Mouse (Mus musculus): ENCODE data around the gene Esyt1.
"Not testable (repeated sequence)": the region's sequence is repeated elsewhere in the genome, so short reads cannot be mapped to it uniquely, and the experiment has no call there.

Gene Esyt1

GRCm38 (mm10) chr10:128538340-128538870, 12.7 kb upstream of the Esyt1 start:
- no peak for DNase-seq (ENCODE audit: low spot score)

GRCm38 (mm10) chr10:128536266-128536940, 10.7 kb upstream of the Esyt1 start:
- DNase-seq (ENCODE audit: low spot score): peak; percentile 85

GRCm38 (mm10) chr10:128535624-128536265, 10.1 kb upstream of the Esyt1 start:
- DNase-seq (ENCODE audit: low spot score): no peak

DNA sequence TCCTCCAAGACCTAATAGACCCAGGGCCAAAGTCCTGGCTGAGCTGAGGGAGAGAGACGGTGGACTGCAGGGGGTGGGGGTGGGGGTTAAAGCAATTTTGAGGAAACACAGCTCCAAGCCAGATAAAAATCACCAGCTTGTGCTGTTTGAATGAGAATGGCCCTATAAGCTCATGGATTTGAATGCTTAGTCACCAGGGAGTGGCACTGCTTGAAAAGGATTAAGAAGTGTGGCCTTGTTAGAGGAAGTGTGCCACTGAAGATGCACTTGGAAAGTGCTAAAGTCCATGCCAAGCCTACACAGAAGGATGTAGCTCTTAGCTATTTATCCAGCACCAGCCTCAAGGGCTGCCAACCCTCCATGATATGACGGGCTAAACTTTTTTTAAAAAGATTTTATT, 9.5 kb upstream of the Esyt1 start:
- DNase-seq (ENCODE audit: low spot score): no peak

DNA sequence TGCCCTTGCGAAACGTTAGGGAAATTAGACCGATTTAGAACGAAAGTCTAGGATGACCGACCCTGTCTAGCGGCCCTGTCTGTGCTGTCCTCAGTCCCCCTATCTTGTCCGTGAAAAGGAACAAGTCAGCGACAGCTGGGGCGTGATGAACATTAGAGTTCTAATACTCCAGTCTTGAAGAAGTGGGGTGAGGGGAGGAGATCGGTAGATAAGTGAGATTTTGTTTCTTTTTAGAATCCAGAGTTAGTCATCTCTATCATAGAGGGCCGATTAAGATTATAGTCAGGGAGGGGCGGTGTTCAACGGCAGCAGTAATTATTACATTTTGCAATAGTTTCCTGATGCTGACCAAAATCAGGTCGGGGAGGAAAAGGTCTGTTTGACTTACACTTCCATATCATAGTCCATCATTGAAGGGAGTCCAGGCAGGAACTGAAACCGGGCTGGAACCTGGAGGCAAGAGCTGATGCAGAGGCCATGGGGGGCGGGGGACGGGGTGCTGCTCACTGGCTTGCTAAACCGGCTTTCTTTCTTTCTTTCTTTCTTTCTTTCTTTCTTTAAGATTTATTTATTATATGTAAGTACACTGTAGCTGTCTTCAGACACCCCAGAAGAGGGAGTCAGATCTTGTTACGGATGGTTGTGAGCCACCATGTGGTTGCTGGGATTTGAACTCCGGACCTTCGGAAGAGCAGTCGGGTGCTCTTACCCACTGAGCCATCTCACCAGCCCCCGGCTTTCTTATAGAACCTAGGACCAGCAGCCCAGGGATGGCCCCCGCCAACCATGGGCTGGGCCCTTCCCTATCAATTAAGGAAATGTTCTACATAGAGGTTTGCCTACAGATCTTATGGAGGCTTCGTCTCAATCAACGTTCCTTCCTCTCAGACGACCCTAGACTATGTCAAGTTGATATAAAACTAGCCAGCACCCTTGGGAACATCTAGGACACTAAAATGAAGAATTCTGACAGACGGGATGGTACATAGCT, 990 bp upstream of the Esyt1 start:
- no peak for DNase-seq (ENCODE audit: low spot score)

DNA sequence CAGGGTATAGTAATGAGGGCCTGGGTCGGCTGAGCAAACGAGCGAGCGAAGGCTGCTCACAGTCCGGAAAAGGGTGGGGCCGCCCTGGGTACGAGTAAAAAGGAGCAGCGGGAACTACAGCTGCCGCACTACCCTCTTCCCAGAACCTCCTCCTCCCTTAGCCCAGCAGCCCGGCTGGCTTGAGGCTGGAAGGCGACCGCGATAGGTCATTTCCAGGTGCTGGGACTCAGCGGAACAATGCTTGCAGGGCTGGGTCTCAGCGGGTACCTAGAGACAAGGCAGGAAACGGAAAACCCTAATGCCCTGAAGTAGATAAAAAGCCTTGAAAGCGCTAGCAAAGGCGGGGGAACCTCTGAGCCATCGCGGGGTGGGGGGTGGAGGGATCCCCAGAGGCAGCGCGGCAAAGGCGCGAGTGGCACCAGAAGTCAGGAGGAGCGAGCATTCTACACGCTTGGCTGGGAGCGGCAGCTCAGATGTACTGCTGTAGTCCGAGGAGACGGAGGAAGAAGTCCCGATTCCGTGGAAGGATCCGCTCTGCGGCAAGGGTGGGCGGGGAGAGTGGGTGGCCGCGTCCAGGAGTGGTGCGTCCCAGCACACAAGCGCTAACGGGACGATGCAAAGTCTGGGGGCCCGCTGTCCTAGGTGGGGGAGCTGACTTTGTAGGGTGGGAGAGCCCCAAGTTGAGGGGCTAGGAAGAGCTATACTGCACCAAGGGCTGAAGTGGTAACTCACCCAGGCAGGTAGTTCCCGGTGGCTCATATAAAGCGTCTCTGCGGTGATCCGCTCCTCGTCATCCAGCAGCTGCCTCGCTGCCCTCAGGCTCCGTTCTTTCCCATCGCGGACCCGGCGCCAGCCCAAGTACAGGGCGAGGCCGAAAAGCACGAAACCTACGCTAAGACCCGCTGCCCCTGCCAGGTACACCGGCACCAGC, 674 bp downstream of the Esyt1 start:
- DNase-seq (ENCODE audit: low spot score): peak; percentile 64

GRCm38 (mm10) chr10:128524111-128524731, 1.4 kb downstream of the Esyt1 start:
- DNase-seq (ENCODE audit: low spot score): no peak

DNA sequence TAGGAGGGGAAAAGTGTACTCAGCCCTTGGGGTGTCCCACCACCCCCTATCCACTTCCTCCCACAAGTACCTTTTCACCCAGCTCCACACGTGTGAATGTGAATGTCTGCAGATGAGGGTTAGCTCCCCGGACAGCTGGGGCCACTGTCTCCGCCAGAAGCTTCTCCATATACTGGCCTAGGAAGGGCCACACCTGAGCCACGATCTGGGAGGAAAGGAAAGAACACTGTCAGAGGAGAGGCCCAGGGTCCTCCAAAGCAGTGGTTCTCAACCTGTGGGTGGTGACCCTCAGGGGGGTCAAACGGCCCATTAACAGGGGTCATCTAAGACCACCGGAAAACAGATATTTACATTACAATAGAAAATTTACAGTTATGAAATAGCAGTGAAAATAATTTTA, 3.3 kb downstream of the Esyt1 start:
- no peak for DNase-seq (ENCODE audit: low spot score)

- no peak for DNase-seq (ENCODE audit: low spot score)
Measured at GRCm38 (mm10) chr10:128520591-128520990, 5.1 kb downstream of the Esyt1 start.

- DNase-seq (ENCODE audit: low spot score): peak; percentile 44
Measured at GRCm38 (mm10) chr10:128518833-128519232, 6.8 kb downstream of the Esyt1 start.

DNA sequence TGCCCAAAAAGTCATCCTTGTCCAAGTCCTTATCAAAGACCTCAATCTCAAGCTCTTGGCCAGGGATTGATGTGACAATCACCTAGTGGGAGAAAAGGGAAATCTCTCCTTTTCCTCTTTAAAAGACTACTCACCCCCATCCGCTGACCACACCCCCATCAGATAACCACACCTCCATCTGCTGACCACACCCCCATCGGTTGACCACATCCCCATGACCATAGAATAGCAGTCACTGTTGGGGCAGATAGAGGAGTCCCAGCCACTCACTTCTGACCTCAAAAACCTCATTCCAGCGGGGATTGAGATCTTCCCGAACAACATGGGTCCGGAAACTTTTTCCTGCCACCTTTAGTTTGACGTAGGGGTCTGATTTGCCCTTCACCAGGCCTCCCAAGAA, 9.0 kb downstream of the Esyt1 start:
- DNase-seq (ENCODE audit: low spot score): no peak

- no peak for DNase-seq (ENCODE audit: low spot score)
Measured at GRCm38 (mm10) chr10:128516029-128516428, 9.6 kb downstream of the Esyt1 start.

GRCm38 (mm10) chr10:128515044-128515443, 10.6 kb downstream of the Esyt1 start:
- no peak for DNase-seq (ENCODE audit: low spot score)

DNA sequence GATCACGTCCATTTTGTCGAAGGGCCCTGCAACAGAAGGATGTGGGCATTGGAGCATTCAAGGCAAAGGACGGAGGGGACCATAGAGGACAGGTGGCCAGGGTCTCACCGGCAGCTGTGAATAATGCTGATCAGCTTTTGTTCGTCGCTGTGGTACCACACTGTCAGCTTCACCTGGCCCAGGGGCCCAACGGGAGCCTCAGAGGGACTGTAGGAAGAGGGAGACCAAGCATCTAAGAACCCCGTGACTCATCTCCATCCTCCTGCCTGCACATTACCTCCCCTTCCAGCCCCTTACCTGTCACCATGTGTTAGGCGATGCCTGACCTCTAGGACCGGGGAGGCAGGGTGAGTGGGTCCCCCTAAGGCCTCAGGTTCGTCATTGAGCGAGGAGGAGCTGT, 13.9 kb downstream of the Esyt1 start:
- DNase-seq (ENCODE audit: low spot score): no peak

GRCm38 (mm10) chr10:128511189-128511588, 14.5 kb downstream of the Esyt1 start:
- DNase-seq (ENCODE audit: low spot score): no peak

DNA sequence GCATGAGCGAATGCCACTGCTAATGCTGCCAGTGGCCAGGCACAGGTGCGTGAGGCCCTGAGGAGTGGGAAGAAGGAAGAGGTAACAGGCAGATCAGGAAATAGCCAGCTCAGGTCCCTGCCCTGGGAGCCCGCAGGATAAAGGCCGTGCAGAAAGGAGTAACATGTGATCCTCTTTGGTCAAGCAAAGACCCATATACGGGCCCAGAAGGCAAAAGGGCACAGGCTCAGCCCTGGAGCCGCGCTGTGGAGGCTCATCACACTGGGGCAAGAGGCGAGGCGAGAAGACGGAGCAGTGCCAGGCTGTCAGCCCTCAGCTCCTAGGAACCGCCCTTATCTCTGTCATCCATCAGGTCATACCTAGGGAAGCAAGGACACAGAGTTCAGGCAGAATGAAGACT, 15.4 kb downstream of the Esyt1 start:
- DNase-seq (ENCODE audit: low spot score): no peak

DNA sequence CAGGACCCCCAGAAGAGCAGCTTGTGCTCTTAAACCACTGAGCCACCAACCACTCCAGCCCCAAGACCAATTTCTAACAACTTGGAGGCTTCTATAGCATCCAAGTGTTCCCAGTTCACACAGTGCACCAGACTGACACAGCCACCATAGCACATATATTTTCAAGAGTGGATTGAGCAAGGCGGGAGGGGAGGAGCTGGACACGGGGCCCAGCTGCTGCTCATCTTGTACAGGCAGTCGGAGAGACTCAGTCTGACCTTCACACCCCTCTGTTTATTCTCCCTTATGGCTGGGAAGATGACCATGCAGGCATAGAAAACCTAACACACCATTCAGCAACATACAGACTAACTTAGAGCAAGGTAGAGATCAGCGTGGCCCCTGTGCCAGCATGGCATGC, 15.8 kb downstream of the Esyt1 start:
- no peak for DNase-seq (ENCODE audit: low spot score)

GRCm38 (mm10) chr10:128509203-128509602, 16.5 kb downstream of the Esyt1 start:
- DNase-seq (ENCODE audit: low spot score): no peak

DNA sequence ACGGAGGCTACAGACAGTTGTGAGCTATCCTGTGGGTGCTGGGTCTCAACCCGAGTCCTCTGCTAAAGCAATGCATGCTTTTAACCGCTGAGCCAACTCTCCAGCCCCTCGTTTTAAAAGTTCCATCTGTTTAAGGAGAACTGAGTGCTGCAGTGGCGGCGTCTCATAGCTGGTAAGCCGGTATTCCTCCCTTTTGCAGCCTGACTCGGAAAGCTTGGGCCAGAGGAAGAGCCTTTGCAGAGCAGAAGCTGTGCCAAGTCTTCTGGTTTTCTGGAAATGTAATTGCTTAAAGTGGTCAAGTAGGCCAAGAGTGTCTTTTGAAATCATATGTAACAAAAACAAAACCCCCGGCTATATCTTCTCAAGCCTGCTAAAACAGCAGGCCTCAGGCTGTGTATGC, 17.4 kb downstream of the Esyt1 start:
- no peak for DNase-seq (ENCODE audit: low spot score)

DNA sequence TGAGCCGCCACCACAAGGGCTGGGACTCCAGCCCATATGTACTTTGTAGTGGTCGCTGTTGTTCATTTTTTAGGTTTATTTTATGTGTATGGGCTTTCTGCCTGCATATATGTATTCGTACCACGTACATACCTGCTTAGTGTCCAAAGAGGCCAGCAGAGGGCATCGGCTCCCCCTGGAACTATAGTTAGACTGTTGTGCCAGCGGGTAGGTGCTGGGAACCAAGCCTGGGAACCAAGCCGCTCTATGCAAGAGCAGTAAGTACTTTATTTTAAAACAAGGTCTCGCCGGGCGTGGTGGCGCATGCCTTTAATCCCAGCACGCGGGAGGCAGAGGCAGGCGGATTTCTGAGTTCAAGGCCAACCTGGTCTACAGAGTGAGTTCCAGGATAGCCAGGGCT, 19.7 kb downstream of the Esyt1 start:
- no peak for DNase-seq (ENCODE audit: low spot score)

DNA sequence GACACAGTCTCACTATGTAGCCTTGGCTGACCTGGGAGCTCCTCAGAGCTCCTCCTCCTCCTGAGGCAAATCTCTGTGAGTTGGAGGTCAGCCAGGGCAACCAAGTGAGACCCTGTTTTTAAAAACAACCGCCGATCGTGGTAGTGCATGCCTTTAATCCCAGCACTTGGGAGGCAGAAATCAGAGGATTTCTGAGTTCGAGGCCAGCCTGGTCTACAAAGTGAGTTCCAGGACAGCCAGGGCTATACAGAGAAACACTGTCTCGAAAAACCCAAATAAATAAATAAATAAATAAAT, 20.4 kb downstream of the Esyt1 start:
- DNase-seq (ENCODE audit: low spot score): not testable (repeated sequence)
